Mouse (Mus musculus): ENCODE results near the gene Pappa2. TPM values are rescaled to one million over a fixed set of nuclear protein-coding genes. Genes with fewer than 3 reads are reported as not detected.

Gene Pappa2
- polyA plus RNA-seq, 1 experiment = not detected

- Histone ChIP-seq H3K4me1 (no peaks in the 10 kb centered on the region), H3K36me3 (replicated peaks; ENCODE audit: low read length) (no peaks in the 10 kb centered on the region), H3K9me3 (peaks cover 13% of the 10 kb centered on the region), H3K4me3 (replicated peaks) (no peak overlapping the region), H3K27me3 (replicated peaks) (no peaks in the 10 kb centered on the region)
- TF ChIP-seq GATA1 (IDR thresholded peaks at IDR 0.05; ENCODE audit: borderline replicate concordance, low read length) (no peak), FLI1 (IDR thresholded peaks at IDR 0.05; ENCODE audit: low read length) (no peak)
Measured at GRCm38 (mm10) chr1:158853936-158854882, 126.1 kb downstream of the Pappa2 start.

GRCm38 (mm10) chr1:158852836-158853567, 127.3 kb downstream of the Pappa2 start:
- Histone ChIP-seq H3K9me3 (peaks cover 13% of the 10 kb centered on the region), H3K36me3 (replicated peaks; ENCODE audit: low read length) (no peaks in the 10 kb centered on the region), H3K4me3 (replicated peaks) (no peak overlapping the region), H3K4me1 (no peaks in the 10 kb centered on the region), H3K27me3 (replicated peaks) (no peaks in the 10 kb centered on the region)
- TF ChIP-seq GATA1 (IDR thresholded peaks at IDR 0.05; ENCODE audit: borderline replicate concordance, low read length) = no peak
- no peak for TF ChIP-seq FLI1 (IDR thresholded peaks at IDR 0.05; ENCODE audit: low read length)

GRCm38 (mm10) chr1:158850459-158850858, 129.8 kb downstream of the Pappa2 start:
- Histone ChIP-seq H3K27me3 (replicated peaks) (no peaks in the 10 kb centered on the region), H3K36me3 (replicated peaks; ENCODE audit: low read length) (no peaks in the 10 kb centered on the region), H3K4me1 (no peaks in the 10 kb centered on the region), H3K9me3 (peaks cover 10% of the 10 kb centered on the region), H3K4me3 (replicated peaks) (no peak overlapping the region)
- TF ChIP-seq GATA1 (IDR thresholded peaks at IDR 0.05; ENCODE audit: borderline replicate concordance, low read length) (no peak), FLI1 (IDR thresholded peaks at IDR 0.05; ENCODE audit: low read length) (no peak)

- no peaks in the 10 kb centered on the region for H3K27me3 ChIP-seq (replicated peaks)
- TF ChIP-seq FLI1 (IDR thresholded peaks at IDR 0.05; ENCODE audit: low read length) = no peak
- TF ChIP-seq GATA1 (IDR thresholded peaks at IDR 0.05; ENCODE audit: borderline replicate concordance, low read length) = no peak
Measured at GRCm38 (mm10) chr1:158844604-158845003, 135.7 kb downstream of the Pappa2 start.

GRCm38 (mm10) chr1:158837151-158837550, 143.1 kb downstream of the Pappa2 start:
- no peak for TF ChIP-seq FLI1 (IDR thresholded peaks at IDR 0.05; ENCODE audit: low read length)
- TF ChIP-seq GATA1 (IDR thresholded peaks at IDR 0.05; ENCODE audit: borderline replicate concordance, low read length) = no peak
- H3K9me3 ChIP-seq = 0 out of 2 replicates have a peak, but pooled peaks cover 6% of the 10 kb centered on the region
- no peaks in the 10 kb centered on the region for H3K4me1 ChIP-seq
- no peaks in the 10 kb centered on the region for H3K27me3 ChIP-seq (replicated peaks)
- no peak overlapping the region for H3K4me3 ChIP-seq (replicated peaks)
- H3K36me3 ChIP-seq (replicated peaks; ENCODE audit: low read length) = no peaks in the 10 kb centered on the region

More at GRCm38 (mm10) chr1:158844604-158845003, 135.7 kb downstream of the Pappa2 start:
- Histone ChIP-seq H3K4me1 (no peaks in the 10 kb centered on the region), H3K9me3 (peaks cover 6% of the 10 kb centered on the region), H3K4me3 (replicated peaks) (no peak overlapping the region), H3K36me3 (replicated peaks; ENCODE audit: low read length) (no peaks in the 10 kb centered on the region)

- Histone ChIP-seq H3K4me1 (no peaks in the 10 kb centered on the region), H3K9me3 (0 out of 2 replicates have a peak, but pooled peaks cover 2% of the 10 kb centered on the region), H3K36me3 (replicated peaks; ENCODE audit: low read length) (no peaks in the 10 kb centered on the region), H3K4me3 (replicated peaks) (no peak overlapping the region), H3K27me3 (replicated peaks) (no peaks in the 10 kb centered on the region)
- TF ChIP-seq GATA1 (IDR thresholded peaks at IDR 0.05; ENCODE audit: borderline replicate concordance, low read length) = no peak
- TF ChIP-seq FLI1 (IDR thresholded peaks at IDR 0.05; ENCODE audit: low read length) = no peak
Measured at GRCm38 (mm10) chr1:158830152-158830551, 150.1 kb downstream of the Pappa2 start.

- H3K4me1 ChIP-seq = no peaks in the 10 kb centered on the region
- 0 out of 2 replicates have a peak, but pooled peaks cover under 1% of the 10 kb centered on the region for H3K9me3 ChIP-seq
- H3K36me3 ChIP-seq (replicated peaks; ENCODE audit: low read length) = no peaks in the 10 kb centered on the region
- no peak for TF ChIP-seq FLI1 (IDR thresholded peaks at IDR 0.05; ENCODE audit: low read length)
- no peak for TF ChIP-seq GATA1 (IDR thresholded peaks at IDR 0.05; ENCODE audit: borderline replicate concordance, low read length)
- no peak overlapping the region for H3K4me3 ChIP-seq (replicated peaks)
- no peaks in the 10 kb centered on the region for H3K27me3 ChIP-seq (replicated peaks)
Measured at GRCm38 (mm10) chr1:158827931-158828330, 152.4 kb downstream of the Pappa2 start.

GRCm38 (mm10) chr1:158819676-158820075, 160.6 kb downstream of the Pappa2 start:
- H3K4me3 ChIP-seq (replicated peaks) = no peak overlapping the region
- H3K4me1 ChIP-seq = no peaks in the 10 kb centered on the region
- H3K9me3 ChIP-seq = no peaks in the 10 kb centered on the region
- no peaks in the 10 kb centered on the region for H3K36me3 ChIP-seq (replicated peaks; ENCODE audit: low read length)
- TF ChIP-seq GATA1 (IDR thresholded peaks at IDR 0.05; ENCODE audit: borderline replicate concordance, low read length) (no peak), FLI1 (IDR thresholded peaks at IDR 0.05; ENCODE audit: low read length) (no peak)
- H3K27me3 ChIP-seq (replicated peaks) = no peaks in the 10 kb centered on the region

GRCm38 (mm10) chr1:158816479-158816878, 163.8 kb downstream of the Pappa2 start:
- Histone ChIP-seq H3K9me3 (no peaks in the 10 kb centered on the region), H3K36me3 (replicated peaks; ENCODE audit: low read length) (no peaks in the 10 kb centered on the region), H3K27me3 (replicated peaks) (no peaks in the 10 kb centered on the region), H3K4me1 (no peaks in the 10 kb centered on the region), H3K4me3 (replicated peaks) (no peak overlapping the region)
- no peak for TF ChIP-seq FLI1 (IDR thresholded peaks at IDR 0.05; ENCODE audit: low read length)
- no peak for TF ChIP-seq GATA1 (IDR thresholded peaks at IDR 0.05; ENCODE audit: borderline replicate concordance, low read length)

Measured in megakaryocyte, embryonic 14.5 days (primary cell).